Mouse (Mus musculus) A20 (cell line): ENCODE results near the gene Scp2.
"Not testable (repeated sequence)": the region's sequence is repeated elsewhere in the genome, so short reads cannot be mapped to it uniquely, and the experiment has no call there.

Source experiments
- DNase-seq: peaks from one replicate; pipeline ENCODE4 v3.0.0-alpha.2; 2011; ENCODE audit warnings: low read depth, low spot score

Scp2 gene

DNA sequence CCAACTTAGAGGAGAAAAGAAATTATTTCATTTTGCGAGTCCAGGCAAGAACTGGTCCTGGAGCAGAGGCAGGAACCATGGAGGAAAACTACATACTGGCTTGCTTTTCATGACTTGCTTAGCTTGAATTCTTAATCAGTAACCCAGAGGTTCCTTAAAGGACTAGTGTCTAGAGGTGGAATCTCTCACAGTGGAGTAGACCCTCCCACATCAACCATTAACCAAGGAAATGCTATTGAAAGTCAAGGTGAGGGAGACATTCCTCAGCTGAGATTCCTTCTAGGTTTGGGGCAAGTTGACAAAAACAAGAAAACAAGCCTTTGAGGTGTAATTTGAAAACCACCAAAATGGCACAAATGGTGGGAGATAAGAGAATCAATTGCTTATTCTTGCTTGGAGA lies at the start of gene Scp2:
Gene Scp2 (minus strand): TSS at position 119 of the 400 bp plus-strand sequence.
- no peak for DNase-seq

DNA sequence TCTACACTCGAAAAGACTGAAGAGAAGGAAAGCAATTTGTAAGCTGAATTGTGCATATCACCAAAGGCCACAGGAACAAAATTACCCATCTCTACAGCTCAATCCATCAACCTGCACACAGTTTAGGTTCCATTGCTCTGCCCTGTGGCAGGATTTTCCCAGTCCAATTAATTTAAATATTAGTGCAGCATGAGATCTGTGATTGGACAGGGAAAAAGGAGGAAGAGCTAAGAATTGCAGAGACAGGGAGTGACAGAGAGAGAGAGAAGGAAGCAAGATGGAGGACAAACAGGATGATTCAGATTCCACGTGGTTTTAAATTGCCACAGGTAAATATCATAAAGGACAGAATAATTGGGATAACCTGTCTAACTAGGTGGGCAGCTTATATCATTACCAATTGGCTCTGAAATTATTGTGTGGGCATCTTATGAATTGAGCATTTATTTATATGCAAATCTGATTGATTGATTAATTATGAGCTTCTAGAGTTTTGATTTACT lies 48.1 kb upstream of the Scp2 start:
- DNase-seq: no peak

DNA sequence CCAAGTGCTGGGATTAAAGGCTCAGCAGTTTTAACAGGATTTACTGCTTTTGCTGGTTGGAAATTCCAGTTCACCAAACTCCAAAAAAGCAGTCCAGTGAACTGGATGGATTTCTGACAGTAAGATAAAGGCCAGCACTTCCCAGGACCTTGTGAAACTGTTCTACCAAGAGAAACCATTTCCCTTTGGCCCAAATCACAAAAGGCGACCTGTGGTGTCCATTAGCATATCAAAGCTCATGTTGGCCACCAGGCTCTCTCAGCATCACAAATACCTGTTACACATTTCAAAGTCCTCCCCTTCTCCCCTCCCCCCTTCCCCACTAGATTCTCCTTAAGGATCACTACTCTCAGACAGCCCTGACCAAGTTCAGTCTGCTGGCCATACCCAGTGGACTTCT lies 37.5 kb upstream of the Scp2 start:
- no peak for DNase-seq

DNA sequence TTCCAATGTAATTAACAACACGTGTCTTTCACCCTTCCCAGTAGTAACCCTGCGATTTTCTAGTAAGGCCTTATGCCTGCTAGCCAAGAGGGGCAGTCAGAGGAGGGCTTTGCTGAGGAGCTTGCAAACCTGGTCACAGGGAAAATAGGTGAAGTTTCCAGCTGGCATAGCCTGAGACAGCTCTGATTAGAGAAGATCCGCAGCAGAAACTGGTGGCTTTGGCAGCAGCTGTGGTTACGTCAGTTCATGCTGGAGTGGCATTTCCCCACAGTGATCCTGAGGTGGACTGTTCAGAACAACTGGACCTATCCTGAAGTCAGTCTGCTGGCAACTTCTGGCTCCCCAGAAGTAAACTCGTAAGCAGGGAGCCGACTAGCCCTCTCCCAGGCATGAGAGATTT lies 23.3 kb upstream of the Scp2 start:
- DNase-seq: no peak

DNA sequence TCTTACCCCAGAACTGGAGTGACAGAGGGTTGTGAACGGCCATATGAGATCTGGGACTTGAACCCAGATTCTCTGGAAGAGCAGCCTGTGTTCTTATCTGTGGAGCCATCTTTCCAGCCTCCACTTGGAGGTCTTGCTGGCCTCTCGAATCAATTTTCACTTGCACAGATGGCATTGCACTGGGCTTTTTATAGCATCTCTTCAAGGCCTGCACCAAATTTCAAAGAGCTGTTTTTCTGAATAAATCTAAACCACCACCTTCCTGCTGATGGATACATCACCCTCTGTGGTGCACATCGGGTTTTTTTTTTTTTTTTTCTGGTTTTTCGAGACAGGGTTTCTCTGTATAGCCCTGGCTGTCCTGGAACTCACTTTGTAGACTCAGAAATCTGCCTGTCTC lies 22.1 kb upstream of the Scp2 start:
- no peak for DNase-seq

DNA sequence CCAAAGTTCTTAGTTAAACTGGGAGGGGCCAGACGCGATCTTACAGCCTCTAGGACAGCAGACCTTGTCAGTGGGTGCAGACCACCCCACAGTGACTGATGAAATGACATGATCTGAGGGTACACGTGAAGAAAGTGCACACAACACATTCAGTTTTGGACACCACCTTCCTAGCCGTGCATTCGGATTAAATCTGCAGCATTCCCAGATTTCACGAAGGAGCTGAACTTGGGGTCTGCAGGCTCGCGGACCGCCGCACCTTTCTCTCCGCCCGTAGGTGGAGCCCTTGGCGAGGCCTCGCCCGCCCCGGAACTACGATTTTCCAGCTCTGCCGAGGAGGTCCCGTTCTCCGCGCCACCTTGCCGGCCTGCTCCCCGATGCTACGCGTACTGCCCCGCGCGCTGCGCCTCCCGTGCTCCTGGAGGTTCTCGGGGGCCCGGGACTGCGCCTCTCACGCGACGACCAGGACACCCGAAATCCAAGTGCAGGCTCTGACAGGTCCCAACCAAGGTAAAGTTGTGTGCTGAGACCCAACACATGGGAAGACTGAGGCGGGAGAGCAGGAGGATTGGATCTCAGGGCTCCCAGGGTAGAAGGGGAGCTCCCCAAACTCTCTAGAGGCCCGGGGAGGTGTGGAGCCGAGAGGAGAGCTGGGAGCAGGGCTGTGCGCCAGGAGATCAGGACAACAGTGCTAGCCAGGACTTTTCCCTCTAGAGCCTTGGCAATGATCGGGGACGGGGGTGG lies 20.5 kb upstream of the Scp2 start, which contains the start of gene Echdc2:
Gene Echdc2 (plus strand): TSS at position 286 of the 744 bp plus-strand sequence.
- DNase-seq: peak; percentile 55

DNA sequence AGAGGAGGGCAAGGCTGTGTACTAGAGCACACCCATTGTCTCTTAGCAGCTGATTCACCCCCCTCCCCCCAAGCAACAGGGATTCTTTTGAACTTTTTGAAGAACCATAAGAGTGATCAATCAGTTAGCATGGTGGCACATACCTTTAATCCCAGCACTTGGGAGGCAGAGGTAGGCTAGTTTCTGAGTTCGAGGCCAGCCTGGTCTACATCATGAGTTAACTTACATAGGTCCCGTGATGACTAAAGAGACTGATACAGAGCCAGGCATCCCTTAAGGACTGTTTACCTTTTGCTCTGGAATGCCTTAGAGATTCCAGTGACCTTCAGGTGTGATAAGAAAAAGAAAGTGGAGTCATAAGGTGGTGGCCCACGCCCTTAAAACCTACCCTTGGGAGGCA lies 18.5 kb upstream of the Scp2 start:
- DNase-seq: no peak

DNA sequence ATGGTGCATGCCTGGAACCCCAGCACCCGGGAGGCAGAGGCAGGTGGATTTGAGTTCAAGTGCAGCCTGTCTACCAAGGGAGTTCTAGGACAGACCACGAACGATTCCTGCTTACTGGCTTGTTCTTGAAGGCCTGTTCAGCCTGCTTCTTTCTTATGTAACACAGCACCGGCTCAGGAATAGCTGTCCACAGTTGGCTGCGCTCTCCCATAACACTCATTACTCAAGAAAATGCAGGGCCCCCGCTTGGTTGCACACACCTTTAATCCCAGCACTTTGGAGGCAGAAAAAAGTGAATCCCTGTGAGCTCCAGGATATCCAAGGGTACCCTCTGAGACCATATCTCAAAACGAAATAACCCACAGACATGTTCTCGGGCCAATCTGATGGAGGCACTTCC lies 17.1 kb upstream of the Scp2 start:
- no peak for DNase-seq

DNA sequence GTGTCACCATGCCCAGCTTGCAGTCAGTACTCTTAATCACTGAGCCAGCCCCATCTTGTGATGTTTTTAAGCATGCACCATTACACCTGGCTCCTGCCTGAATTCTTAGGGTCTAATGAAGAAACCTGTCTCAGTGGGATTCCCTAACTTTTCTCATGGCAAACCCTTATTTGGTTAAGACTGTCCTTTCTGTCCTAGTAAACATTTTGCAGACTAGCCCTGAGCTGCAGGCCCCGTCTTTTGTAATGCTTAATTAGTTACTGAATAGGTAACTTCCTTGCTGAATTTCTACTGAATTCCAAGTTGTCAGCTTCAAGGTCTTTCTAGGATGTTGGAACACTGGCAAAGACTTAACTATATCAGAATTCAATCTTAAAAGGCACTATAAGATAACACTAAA lies 10.3 kb upstream of the Scp2 start:
- DNase-seq: not testable (repeated sequence)

DNA sequence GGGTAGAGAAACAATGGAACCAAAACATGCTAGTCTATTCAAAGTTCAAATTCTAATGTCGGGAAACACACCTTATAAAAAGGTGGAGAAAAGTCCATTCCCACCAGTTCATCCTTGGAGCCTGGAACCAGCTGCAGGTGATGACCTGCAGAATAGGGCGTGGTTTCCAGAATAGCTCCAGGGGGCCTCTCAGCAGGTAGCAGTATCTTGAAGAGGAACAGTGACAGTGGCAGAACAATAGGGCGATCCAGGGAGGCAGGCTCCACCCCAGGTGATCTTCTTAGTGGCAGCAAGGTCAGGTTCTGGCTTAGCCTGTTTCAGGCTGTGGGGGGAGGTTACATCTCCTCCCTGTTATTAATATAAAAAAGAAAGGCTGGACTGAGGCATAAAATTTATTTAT lies 756 bp upstream of the Scp2 start:
- not testable (repeated sequence) for DNase-seq

DNA sequence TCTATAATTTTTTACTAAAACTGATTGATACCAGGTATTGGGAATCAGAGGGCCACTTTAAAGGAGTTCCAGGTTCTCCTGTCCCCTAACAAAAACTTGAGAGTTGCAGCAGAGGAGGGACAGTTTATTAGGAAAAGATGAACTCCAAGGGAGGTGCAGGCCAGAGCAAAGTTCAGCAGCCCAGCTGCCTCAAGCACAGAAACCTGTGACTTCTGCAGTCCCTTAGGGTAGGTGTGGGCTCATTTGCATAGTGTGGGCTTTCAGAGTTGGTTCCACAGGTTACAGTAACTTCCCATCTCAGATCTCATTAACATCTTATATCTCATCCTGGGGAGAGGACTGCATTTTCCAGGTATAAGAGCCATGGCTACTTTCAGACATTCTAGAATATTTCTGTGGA lies 1.0 kb downstream of the Scp2 start:
- no peak for DNase-seq

DNA sequence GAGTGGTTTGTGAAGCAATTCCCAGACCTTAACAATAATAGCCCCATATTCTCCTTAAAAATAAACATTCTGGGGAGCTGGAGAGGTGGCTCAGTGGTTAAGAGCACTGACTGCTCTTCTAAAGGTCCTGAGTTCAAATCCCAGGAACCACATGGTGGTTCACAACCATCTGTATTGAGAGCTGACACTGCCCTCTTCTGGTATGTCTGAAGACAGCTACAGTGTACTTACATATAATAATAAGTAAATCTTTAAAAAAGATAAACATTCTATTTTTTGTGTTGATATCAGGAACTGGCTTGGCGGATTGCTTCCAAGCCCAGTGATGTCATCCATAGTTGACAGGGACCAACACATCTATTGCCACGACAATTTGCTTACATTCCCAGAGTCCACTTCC lies 1.6 kb downstream of the Scp2 start:
- DNase-seq: peak; percentile 42

DNA sequence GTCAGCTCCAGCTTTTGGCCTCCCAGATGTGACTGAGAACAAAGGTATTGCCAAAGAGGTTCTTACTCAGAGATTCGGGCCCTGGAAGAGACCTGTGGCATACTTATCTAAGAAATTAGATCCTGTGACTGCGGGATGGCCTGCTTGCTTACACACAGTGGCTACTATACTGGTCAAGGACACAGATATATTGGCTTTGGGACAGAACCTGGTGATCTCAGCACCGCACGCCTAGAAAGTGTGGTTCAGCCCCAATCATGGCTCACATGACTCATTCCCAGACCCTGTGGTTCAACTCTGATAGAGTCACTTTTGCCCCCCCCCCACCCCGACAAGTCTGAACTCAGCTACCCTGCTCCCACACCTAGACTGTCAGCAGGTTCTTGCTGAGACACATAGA lies 7.9 kb downstream of the Scp2 start:
- no peak for DNase-seq

DNA sequence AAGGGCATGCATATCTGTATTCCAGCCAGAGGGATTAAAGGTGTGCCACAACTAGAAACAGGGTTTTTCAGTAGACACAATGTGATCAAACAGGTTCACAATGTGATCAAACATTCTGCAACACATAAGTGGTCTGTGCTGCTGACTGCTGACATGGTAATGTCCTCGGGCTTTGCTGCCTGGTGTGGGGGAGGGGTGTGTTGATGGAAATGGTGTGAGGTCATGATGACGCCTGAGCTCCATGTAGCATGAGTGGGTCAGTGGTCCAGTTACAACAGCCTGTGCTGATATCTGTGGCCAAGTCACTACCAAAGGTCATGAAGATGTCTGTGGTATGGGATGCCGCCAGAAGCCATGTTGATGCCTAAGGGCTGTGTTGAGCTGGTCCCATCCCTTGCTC lies 14.3 kb downstream of the Scp2 start:
- no peak for DNase-seq

DNA sequence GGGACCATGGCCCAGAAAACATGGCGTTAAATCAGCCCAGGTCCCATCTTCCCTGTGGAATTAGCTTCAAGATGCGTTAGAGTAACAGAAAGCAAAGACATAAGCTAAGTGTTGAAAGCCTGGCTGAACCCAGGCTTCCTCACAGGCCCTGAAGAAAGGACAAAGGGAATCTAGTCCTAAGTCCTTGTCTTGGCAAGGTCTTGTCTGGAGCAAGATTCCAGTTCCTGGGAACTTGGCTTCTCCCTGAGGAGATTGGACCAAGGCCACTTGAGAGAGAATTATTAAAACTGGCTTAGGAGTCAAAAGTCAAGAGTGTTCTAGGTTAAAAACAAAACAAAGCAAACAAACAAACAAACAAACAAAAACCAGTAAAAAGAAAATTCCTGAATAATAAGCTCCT lies 16.5 kb downstream of the Scp2 start:
- DNase-seq: no peak

DNA sequence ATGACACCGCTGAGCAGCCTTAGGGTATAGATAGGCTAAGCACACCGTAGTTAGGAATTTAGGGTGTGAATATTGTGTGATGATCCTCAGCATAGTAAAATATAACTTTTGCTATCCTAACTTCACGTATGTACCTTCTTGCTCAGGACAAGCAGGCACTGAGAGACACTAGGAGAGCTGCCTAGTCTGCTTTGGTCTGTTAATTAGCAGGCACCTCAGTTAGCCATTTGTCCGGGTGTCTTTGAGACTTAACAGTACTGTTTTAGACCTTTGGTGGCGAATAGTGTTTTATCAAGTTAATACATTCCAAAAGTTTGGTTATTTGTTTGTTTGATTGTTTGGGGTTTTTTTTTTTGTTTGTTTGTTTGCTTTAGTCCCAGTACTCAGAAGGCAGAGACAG lies 17.3 kb downstream of the Scp2 start:
- no peak for DNase-seq

DNA sequence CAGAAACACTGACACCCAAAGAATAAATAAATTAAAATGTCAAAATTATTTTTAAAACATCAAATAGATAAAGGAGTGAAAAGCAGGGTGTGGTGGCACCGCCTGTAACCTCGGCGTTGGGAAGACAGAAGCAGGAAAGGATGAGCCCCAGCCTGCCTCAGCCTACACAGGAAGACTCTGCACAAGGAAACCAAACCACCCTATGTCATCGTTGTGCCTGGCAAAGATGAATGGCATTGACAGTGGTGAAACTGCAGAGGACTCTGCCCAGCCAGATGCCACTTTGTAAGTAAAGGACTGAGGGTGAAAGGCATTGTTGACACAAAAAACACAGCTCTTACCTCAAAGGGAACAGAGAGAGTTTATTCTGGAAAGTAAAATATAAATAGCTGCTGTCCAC lies 18.5 kb downstream of the Scp2 start:
- no peak for DNase-seq

DNA sequence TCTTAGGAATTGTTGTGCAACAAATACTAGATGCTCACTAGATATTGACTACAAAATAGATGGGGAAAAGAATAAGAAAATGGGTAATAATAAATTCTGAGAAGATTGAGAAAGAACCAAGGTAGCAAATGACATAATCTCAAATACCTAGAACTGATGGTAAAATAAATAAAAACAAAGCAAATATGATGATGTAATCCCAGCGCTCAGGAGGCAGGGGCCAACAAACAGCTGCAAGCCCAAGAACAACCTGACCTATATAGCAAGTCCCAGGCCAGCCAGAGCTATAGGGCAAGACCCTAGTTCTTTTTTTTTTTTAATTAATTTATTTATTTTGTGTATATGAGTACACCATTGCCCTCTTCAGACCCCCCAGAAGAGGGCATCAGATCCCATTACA lies 20.7 kb downstream of the Scp2 start:
- DNase-seq: no peak

DNA sequence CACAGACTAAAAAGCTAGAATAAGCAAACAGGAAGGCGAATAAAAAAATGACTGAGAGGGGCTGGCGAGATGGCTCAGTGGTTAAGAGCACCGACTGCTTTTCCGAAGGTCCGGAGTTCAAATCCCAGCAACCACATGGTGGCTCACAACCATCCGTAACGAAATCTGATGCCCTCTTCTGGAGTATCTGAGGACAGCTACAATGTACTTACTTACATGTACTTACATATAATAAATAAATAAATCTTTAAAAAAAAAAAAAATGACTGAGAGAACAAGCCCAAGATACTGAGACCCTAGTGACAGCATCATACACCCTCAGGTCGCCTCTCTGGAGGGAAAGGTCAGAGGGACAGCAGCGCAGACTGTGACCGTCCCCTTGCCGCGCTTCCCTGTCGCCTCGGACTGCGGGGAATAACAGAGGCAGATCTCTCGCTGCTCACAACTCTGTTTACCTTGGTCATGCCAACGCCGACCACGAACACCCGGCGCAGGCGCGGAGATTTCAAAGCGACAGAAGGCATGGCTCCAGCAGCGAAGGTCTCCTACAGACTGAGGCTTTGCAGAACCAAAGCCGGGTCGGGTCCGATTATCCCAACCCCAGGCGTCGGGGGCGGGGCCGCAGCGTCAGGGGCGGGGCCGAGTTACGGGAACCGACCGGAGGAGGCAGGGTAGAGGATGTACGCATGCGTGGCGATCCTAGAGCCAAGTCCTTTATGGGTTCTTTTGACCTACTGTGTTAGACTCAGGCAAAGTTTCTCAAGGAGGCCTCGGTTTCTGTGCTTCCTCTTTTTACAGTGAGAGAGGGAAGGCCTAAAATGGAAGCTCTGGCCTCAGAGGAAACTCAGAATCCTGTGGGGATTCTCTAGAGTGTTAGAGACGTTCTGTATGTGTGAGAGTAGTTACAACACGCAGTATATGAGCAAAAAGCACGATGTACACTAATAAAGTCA lies 26.6 kb downstream of the Scp2 start:
- peak; percentile 96 for DNase-seq

DNA sequence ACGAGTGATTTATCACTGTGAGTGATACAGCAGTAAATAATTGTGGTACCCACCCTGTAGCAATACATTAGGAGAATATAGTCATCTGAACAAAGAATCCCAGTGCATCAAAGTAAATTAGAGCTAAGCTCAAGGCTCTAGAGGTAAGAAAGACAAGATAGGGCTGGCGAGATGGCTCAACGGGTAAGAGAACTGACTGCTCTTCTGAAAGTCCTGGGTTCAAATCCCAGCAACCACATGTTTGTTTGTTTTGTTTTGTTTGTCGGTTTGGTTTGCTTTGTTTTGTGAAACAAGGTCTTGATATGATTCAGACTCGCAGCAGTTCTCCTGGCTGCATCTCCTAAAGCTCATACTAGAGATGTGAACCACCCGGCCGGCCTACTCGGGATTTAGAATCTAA lies 27.3 kb downstream of the Scp2 start:
- DNase-seq: peak; percentile 59

DNA sequence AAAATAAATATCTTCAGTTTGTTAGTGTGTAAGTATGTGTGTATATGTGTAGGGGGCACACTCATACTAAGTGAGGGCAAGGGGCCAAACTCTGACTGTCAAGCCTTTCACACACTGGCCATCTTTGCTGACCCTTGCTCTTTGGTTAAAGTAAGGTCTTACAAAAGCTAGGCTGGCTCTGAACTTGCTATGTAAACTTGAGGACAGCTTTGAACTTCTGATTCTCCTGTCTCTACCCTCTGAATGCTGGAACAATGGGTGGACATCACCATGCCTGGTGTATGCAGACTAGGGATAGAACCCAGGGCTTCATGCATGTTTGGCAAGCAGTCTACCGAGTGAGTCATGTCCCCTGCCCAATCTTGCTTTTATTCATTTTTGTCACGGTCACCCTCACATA lies 28.3 kb downstream of the Scp2 start:
- no peak for DNase-seq

DNA sequence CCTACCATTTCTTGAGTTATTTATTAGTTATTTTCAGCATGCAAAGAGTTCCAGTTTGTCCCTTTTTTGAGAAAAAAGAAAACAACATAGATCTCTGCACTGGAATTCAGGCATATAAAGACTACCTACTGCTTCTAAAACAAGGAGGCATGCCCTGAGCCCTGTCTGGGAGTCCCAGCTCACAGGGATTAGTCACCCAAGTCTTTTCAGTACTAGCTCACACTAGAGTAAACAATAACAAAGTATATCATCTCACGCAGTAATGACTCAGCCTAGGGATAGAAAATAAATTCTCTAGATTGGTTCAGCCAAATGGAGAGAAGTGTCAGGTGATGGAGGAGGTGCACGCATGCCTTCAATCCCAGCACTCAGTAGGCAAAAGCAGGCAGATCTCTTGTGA lies 34.1 kb downstream of the Scp2 start:
- no peak for DNase-seq

DNA sequence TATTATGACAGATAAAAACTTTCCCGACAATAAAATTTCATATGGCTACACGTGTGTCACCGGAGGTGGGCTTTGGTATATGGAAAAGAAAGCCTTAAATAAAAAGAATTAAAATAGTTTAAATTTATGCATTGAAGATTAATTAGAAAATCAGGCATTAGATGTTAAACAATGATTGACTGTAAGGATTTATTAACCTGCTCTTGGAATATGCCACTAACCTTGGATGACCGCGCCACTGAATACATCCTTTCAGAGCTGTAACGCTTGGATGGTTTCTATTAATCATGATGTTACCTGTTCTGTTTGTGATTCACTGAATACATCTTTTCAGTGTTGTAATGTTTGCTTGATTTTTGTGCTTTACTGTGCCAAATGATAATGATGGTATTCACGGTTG lies 35.1 kb downstream of the Scp2 start:
- no peak for DNase-seq
